Mouse (Mus musculus): ENCODE measurements at regions not wholly inside any gene's neighbourhood (a gene's known extent, or its start where the extent isn't known, plus 50 kb on each side); places are given as distances from the start of the nearest gene placed in this dataset.
"Not testable (repeated sequence)": the region's sequence is repeated elsewhere in the genome, so short reads cannot be mapped to it uniquely, and the experiment has no call there.

GRCm38 (mm10) chr17:66206074-66206473, 82.8 kb downstream of the Ddx11 start:
- no peaks in the 10 kb centered on the region for H3K4me1 ChIP-seq (replicated peaks; ENCODE audit: control insufficient read depth, insufficient read depth, low read length)
- H3K4me2 ChIP-seq = no peak overlapping the region
- no peaks in the 10 kb centered on the region for H3K27me3 ChIP-seq (replicated peaks; ENCODE audit: control insufficient read depth, insufficient read depth, low read length)
- ATAC-seq (replicated peaks; ENCODE audit: low FRiP score) (no peak), DNase-seq (ENCODE audit: low spot score) (no peak)
- no peak overlapping the region for H3K4me3 ChIP-seq (ENCODE audit: low read depth, low read length)
- no peaks in the 10 kb centered on the region for H3K9me3 ChIP-seq (ENCODE audit: control insufficient read depth, low read length)
- 76% methylated on average over 2 of the region's 2 CpGs for WGBS
- H3K27ac ChIP-seq (ENCODE audit: low read depth, low read length) = no peak overlapping the region
- H3K36me3 ChIP-seq (ENCODE audit: control insufficient read depth, insufficient read depth, low read length) = no peaks in the 10 kb centered on the region
- no peak overlapping the region for H3K9ac ChIP-seq (ENCODE audit: low read depth, low read length)

- H3K36me3 ChIP-seq (ENCODE audit: control insufficient read depth, insufficient read depth, low read length); H3K4me3 ChIP-seq (ENCODE audit: low read depth, low read length); H3K27ac ChIP-seq (ENCODE audit: low read depth, low read length); H3K4me2 ChIP-seq; H3K9me3 ChIP-seq (ENCODE audit: control insufficient read depth, low read length); H3K9ac ChIP-seq (ENCODE audit: low read depth, low read length); H3K4me1 ChIP-seq (replicated peaks; ENCODE audit: control insufficient read depth, insufficient read depth, low read length); ATAC-seq (replicated peaks; ENCODE audit: low FRiP score); H3K27me3 ChIP-seq (replicated peaks; ENCODE audit: control insufficient read depth, insufficient read depth, low read length); DNase-seq (ENCODE audit: low spot score): not testable (repeated sequence)
- 77% methylated on average over 6 of the region's 6 CpGs for WGBS
These were observed 84.6 kb downstream of the Ddx11 start for GRCm38 (mm10) chr17:66207653-66208497.

- not testable (repeated sequence) for H3K4me1 ChIP-seq (replicated peaks; ENCODE audit: control insufficient read depth, insufficient read depth, low read length); H3K4me2 ChIP-seq; H3K36me3 ChIP-seq (ENCODE audit: control insufficient read depth, insufficient read depth, low read length); H3K27me3 ChIP-seq (replicated peaks; ENCODE audit: control insufficient read depth, insufficient read depth, low read length); H3K9ac ChIP-seq (ENCODE audit: low read depth, low read length); H3K4me3 ChIP-seq (ENCODE audit: low read depth, low read length); DNase-seq (ENCODE audit: low spot score); H3K9me3 ChIP-seq (ENCODE audit: control insufficient read depth, low read length); H3K27ac ChIP-seq (ENCODE audit: low read depth, low read length)
- 44% methylated on average over 4 of the region's 6 CpGs for WGBS
- ATAC-seq (replicated peaks; ENCODE audit: low FRiP score) = peak; percentile 79
These were observed 85.6 kb downstream of the Ddx11 start for GRCm38 (mm10) chr17:66208803-66209515.

GRCm38 (mm10) chr17:66211561-66211960, 88.2 kb downstream of the Ddx11 start:
- no peaks in the 10 kb centered on the region for H3K4me1 ChIP-seq (replicated peaks; ENCODE audit: control insufficient read depth, insufficient read depth, low read length)
- H3K4me2 ChIP-seq = no peak overlapping the region
- DNase-seq (ENCODE audit: low spot score) (no peak), ATAC-seq (replicated peaks; ENCODE audit: low FRiP score) (no peak)
- no peaks in the 10 kb centered on the region for H3K9me3 ChIP-seq (ENCODE audit: control insufficient read depth, low read length)
- no peak overlapping the region for H3K27ac ChIP-seq (ENCODE audit: low read depth, low read length)
- H3K9ac ChIP-seq (ENCODE audit: low read depth, low read length) = no peak overlapping the region
- H3K36me3 ChIP-seq (ENCODE audit: control insufficient read depth, insufficient read depth, low read length) = no peaks in the 10 kb centered on the region
- whole genome bisulfite sequencing = 82% methylated on average over 7 of the region's 7 CpGs
- no peaks in the 10 kb centered on the region for H3K27me3 ChIP-seq (replicated peaks; ENCODE audit: control insufficient read depth, insufficient read depth, low read length)
- no peak overlapping the region for H3K4me3 ChIP-seq (ENCODE audit: low read depth, low read length)

GRCm38 (mm10) chr17:66212616-66213015, 89.3 kb downstream of the Ddx11 start:
- Histone ChIP-seq H3K9ac (ENCODE audit: low read depth, low read length) (no peak overlapping the region), H3K4me3 (ENCODE audit: low read depth, low read length) (no peak overlapping the region), H3K27me3 (replicated peaks; ENCODE audit: control insufficient read depth, insufficient read depth, low read length) (no peaks in the 10 kb centered on the region), H3K4me1 (replicated peaks; ENCODE audit: control insufficient read depth, insufficient read depth, low read length) (no peaks in the 10 kb centered on the region), H3K4me2 (no peak overlapping the region), H3K27ac (ENCODE audit: low read depth, low read length) (no peak overlapping the region), H3K36me3 (ENCODE audit: control insufficient read depth, insufficient read depth, low read length) (no peaks in the 10 kb centered on the region), H3K9me3 (ENCODE audit: control insufficient read depth, low read length) (no peaks in the 10 kb centered on the region)
- 77% methylated on average over 9 of the region's 9 CpGs for WGBS
- no peak for DNase-seq (ENCODE audit: low spot score)
- ATAC-seq (replicated peaks; ENCODE audit: low FRiP score) = peak; percentile 40; the same call in 1 of the 2 replicates

- Histone ChIP-seq H3K4me1 (replicated peaks; ENCODE audit: control insufficient read depth, insufficient read depth, low read length) (no peaks in the 10 kb centered on the region), H3K9me3 (ENCODE audit: control insufficient read depth, low read length) (no peaks in the 10 kb centered on the region), H3K4me3 (ENCODE audit: low read depth, low read length) (no peak overlapping the region), H3K36me3 (ENCODE audit: control insufficient read depth, insufficient read depth, low read length) (no peaks in the 10 kb centered on the region), H3K4me2 (no peak overlapping the region), H3K27me3 (replicated peaks; ENCODE audit: control insufficient read depth, insufficient read depth, low read length) (no peaks in the 10 kb centered on the region), H3K27ac (ENCODE audit: low read depth, low read length) (no peak overlapping the region), H3K9ac (ENCODE audit: low read depth, low read length) (no peak overlapping the region)
- DNase-seq (ENCODE audit: low spot score) = no peak
- WGBS = 86% methylated on average over 6 of the region's 6 CpGs
- ATAC-seq (replicated peaks; ENCODE audit: low FRiP score) = no peak
These were observed 95.0 kb downstream of the Ddx11 start for GRCm38 (mm10) chr17:66218321-66218720.

- H3K27ac ChIP-seq (ENCODE audit: low read depth, low read length) = no peak overlapping the region
- H3K4me3 ChIP-seq (ENCODE audit: low read depth, low read length) = no peak overlapping the region
- H3K36me3 ChIP-seq (ENCODE audit: control insufficient read depth, insufficient read depth, low read length) = no peaks in the 10 kb centered on the region
- H3K9me3 ChIP-seq (ENCODE audit: control insufficient read depth, low read length) = no peaks in the 10 kb centered on the region
- no peaks in the 10 kb centered on the region for H3K27me3 ChIP-seq (replicated peaks; ENCODE audit: control insufficient read depth, insufficient read depth, low read length)
- WGBS = 70% methylated on average over 16 of the region's 16 CpGs
- DNase-seq (ENCODE audit: low spot score) (no peak), ATAC-seq (replicated peaks; ENCODE audit: low FRiP score) (no peak)
- no peaks in the 10 kb centered on the region for H3K4me1 ChIP-seq (replicated peaks; ENCODE audit: control insufficient read depth, insufficient read depth, low read length)
- H3K4me2 ChIP-seq = no peak overlapping the region
- H3K9ac ChIP-seq (ENCODE audit: low read depth, low read length) = no peak overlapping the region
These were observed 96.5 kb downstream of the Ddx11 start for GRCm38 (mm10) chr17:66219669-66220435.

GRCm38 (mm10) chr17:66221256-66221655, 97.9 kb downstream of the Ddx11 start:
- no peak overlapping the region for H3K27ac ChIP-seq (ENCODE audit: low read depth, low read length)
- H3K27me3 ChIP-seq (replicated peaks; ENCODE audit: control insufficient read depth, insufficient read depth, low read length) = no peaks in the 10 kb centered on the region
- H3K9ac ChIP-seq (ENCODE audit: low read depth, low read length) = no peak overlapping the region
- H3K4me2 ChIP-seq = no peak overlapping the region
- H3K9me3 ChIP-seq (ENCODE audit: control insufficient read depth, low read length) = no peaks in the 10 kb centered on the region
- DNase-seq (ENCODE audit: low spot score) (peak; percentile 62), ATAC-seq (replicated peaks; ENCODE audit: low FRiP score) (no peak)
- no peaks in the 10 kb centered on the region for H3K36me3 ChIP-seq (ENCODE audit: control insufficient read depth, insufficient read depth, low read length)
- 11% methylated on average over 8 of the region's 8 CpGs for WGBS
- no peaks in the 10 kb centered on the region for H3K4me1 ChIP-seq (replicated peaks; ENCODE audit: control insufficient read depth, insufficient read depth, low read length)
- no peak overlapping the region for H3K4me3 ChIP-seq (ENCODE audit: low read depth, low read length)

All from liver, embryonic 11.5 days (tissue).